Mouse (Mus musculus): ENCODE measurements at regions not wholly inside any gene's neighbourhood (a gene's known extent, or its start where the extent isn't known, plus 50 kb on each side); places are given as distances from the start of the nearest gene placed in this dataset.

DNA sequence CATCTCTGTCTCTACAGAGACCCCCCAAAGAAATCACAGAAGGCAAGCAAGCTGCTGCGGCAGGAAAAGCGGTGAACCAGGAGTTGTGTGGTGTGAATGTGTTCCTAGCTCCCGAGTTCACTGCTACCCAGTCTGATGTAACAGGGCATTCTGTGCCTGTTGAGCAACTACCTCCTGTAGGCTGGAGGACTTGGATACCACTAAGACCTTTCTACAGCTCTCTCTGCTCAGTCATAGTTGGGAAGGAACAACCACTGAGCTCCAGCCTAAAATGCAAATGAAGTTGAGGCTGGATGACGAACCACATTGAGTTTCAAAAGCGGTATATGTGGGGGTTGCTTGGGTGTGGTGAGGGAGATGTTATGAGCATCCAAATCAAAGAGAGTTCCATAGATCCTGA is 315.1 kb downstream of the Rnd3 start:
- DNase-seq (ENCODE audit: low spot score), result no peak

DNA sequence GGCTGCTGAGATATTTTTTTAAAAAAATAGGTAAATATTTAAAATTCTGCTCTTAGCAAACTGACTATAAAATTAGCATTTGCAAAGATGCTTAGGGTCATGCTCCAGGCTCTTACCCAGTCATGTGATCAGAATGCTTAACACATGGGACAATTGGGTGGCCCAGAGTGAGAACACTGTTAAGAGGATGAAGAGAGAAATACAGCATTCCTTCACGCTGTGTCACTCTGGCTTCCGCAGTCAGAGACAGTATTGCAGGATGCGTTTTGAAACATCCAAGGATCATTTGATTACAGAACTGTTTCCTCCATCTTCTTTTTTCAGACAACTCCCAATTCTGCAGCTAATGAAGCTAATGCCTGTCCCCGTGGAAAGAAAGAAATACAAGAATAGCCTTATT is 316.4 kb downstream of the Rnd3 start:
- no peak for DNase-seq (ENCODE audit: low spot score)

DNA sequence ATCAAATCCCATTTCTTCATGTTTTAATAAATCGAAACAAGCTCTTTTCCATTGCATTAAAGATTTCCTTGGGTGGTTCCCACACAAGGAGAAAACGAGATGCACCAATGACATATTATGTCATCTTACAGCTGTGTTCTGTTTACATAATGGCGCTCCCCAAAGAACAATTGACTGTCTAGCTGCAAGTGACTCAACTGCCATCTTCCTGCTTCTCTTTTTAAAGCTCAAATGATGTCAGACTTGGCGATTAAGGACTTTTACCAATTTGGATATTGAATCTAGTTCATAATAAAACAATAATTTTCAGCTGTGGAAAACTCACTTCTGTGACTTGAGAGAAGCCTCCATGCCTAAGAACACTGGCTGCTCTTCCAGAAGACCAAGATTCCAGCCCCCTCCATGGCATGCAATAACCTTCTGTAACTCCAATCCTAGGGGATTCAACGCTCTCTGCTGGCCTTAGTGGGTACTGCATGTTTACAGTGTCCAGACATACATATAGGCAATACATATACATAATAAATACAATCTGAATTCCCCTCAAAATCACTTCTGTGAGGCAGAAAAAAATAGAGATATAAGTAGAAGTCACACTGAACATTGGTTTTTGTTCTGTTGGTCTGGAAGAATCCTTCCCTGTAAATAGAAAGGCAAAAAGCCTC is 318.7 kb downstream of the Rnd3 start:
- no peak for DNase-seq (ENCODE audit: low spot score)

DNA sequence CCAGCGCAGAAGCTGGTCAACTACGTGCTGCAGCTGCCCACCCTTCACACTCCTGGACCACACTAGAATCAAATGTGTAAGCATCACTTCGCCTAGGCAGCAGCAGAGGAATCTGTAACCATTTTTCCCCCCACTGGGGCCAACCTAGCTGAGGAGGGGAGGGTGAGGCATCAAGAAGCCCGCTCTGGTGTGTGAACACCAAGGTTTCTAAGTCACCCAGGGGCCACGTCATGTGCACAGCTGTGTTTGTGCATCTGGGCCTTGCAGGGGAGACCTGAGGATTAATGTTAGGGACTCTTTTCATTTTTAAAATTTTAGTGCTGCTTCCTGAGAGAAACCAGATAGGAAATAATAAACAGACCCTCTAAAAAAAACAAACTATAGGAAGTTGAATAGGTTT is 321.8 kb downstream of the Rnd3 start:
- DNase-seq (ENCODE audit: low spot score), result no peak

DNA sequence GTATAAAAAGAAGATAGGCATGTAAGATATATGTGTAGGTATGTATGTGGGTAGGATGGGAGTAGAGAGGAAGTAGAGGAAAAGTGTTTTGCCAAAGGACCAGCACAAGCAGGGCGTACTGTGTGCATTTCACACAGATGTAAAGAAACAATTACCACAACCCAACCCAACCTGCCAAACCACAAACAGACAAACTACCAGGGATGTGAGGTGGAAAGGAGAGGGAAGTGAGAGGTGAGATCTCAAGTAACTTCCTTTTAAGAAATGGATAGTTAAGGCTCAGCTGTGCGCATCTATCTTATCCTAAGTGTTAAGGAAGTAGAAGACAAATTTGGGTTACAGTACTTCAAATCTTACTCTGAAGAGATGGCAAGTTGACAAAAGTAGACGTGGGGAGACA is 322.4 kb downstream of the Rnd3 start:
- no peak for DNase-seq (ENCODE audit: low spot score)

DNA sequence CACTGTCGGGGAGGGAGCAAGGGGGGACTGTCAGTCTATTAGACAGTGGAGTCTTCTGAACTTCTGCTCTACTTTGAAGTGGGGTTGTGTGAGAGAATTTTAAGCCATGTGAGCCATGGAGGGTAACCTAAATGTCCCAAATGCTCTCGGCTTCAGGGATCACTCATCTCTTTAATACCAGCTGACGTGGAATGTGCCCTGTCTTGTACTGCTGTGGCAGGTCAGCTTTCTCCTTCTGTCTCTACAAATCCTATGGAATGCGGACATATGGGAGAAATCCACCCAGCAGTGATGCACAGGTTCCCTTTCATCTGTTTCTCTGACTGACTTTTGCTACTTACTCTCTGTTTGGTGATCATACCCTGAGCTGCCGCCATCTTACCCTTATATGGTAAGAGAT is 323.3 kb downstream of the Rnd3 start:
- no peak for DNase-seq (ENCODE audit: low spot score)

DNA sequence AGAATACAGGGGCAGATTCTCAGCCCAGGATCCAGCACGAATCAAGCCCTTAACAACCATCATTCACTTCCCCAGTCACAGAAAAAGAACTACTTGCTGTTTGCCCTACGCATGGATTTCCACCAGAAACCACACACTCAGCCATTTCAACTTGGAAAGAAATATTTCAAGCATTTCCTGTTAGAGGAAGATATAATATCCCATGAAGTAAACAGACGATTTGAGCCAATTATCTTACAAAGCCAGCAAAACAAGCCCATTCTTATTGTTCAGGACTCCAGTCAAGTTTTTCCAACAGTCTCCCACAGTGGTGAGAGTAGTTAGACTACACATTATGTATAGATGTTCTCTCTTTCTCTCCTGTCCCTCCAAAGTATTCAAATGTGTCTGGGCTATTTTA is 324.1 kb downstream of the Rnd3 start:
- no peak for DNase-seq (ENCODE audit: low spot score)

DNA sequence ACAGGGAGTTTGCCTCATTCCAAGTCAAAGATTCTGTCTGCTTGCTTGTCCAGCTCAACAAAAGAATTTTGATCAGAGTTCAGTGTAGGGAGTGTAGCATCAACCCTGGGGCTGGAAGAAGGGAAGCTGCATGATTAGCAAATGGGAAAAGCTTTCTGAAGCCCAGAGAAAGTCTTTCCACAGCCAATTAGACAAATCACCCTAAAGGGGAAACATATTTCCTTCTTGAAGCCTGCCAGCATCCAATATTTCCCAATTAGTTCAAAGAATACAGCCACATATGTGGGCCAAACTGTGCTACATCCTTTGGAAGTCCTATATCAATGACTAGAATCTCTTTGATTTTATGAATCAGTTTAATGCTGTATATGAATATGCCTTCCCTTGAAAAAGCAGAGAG is 326.2 kb downstream of the Rnd3 start:
- DNase-seq (ENCODE audit: low spot score), result no peak

DNA sequence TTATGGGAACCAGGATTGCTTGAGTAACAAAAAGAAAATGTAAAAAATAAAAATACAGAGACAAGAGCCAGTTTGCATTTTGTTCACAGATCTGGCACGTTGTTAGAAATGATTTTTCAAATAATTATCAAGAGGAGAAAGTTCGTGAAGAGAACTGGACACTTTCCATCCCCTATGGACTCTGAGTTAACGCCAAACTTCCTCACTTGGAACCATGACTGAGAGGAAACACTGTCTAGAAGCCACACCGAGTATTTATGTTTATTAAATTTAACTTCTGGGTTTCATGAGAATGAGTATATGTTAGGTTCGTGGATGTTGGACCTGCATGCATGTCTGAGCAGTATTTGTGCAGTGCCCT is 329.6 kb downstream of the Rnd3 start:
- DNase-seq (ENCODE audit: low spot score), result no peak

DNA sequence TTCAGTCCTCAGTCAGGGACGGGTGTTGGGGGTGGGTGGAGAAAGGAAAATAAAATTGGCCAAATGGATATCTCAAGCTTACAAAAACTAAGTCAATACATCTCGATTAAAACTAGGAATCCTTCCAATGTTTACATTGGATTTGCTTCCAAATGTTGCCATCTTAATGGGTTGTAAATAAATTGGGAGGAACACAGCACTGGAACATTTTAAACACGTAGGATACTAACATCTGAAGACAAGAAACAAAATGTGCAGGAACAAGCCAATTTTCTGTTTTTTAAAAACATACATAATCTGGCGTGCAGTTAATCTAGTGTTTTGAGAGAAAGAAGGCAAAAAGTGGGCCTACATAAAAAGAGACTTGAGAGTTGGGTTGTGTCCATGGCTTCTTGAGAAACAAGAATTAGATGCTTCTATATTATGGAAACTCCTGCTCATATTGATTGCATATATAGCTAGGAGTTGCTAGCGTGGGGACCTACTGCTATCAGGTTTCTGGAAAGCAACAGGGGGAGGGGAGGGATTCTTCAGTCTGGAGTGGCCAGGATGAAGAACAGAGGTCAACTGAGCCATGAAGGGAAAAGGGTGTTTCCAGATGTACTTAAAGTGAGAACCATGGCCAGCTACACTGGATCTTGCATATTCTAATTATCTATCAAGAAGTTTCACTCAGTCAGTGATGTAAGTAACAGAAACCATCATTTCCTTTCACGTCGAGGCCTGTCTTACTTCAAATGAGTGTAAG is 330.2 kb downstream of the Rnd3 start:
- DNase-seq (ENCODE audit: low spot score), result no peak

DNA sequence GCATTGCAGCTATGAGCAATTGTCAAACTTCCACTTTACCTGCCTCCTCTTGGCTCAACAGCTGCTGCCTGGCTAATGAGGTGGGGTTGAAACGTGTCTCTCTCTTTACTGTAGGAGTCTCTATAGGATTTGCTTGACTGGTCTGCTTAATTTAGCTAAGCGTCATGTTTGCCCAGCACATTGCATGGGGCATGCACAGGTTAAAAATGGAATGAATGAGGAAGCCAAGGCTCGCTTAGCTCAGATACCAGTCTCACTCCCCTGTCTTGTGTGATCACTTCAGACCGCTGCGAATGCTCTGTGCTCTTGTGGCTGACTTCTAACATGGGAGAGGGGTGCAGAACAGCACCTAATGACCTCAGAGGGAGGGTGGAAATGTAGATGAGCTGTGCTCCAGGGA is 332.5 kb downstream of the Rnd3 start:
- no peak for DNase-seq (ENCODE audit: low spot score)

DNA sequence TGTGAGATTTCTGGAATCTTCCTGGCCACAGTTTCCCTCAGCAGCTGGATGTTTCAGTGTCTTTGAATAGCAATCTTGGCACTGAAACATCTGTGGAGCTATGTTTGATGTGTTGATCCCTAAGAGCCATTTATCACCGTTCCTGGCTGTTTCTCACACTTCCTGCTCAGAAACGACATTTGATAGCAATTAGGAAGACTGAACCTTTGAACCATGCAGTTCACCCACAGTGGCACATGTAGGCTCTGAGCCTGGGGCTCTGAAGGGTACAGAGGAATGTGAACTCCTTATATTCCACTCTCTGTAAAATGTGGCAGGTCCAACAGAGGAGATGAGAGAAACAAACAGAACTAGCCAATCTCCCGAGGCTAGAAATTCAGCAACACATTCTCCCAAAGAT is 333.4 kb downstream of the Rnd3 start:
- no peak for DNase-seq (ENCODE audit: low spot score)

DNA sequence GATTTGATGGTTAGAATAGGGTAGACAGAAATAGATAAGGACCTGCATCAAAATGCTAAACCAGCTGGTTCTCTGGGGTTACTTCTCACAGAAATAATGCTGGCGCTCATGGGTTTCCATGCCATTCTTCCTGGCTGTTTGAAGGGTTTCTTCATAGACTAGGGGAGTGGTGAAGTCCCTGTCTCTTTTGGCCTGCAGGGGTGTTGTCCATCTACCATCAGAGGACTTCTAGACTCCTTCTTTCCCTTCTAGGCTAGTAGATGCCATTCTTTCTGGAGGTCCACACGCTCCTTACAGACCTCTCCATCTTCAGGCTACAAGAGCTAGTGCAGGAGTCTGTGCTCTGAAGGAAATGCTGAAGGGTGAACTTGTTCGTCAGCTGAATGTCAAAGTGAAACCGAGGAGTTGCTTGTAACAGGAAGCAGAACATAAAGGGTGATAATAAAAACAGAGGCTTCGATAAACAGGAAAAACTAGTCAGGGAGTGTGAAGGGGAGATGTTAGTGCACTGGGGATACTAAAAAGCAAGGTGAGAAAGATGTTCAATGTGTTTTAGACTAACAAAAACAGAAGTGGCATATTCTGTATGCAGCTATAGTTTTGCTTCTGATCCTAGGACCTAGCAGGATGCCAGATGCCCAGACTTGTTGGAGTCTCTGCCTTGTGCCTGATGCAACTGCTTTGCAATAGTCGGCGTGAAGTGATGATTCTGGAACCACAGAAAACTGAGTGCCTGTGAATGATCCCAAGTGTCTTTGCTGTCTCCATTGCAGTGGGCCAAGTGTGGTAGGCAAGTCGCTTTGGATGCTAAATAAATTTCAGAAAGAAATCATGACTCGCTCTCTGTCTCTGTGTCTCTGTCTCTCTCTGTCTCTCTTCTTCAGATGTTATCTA is 335.1 kb downstream of the Rnd3 start:
- no peak for DNase-seq (ENCODE audit: low spot score)

DNA sequence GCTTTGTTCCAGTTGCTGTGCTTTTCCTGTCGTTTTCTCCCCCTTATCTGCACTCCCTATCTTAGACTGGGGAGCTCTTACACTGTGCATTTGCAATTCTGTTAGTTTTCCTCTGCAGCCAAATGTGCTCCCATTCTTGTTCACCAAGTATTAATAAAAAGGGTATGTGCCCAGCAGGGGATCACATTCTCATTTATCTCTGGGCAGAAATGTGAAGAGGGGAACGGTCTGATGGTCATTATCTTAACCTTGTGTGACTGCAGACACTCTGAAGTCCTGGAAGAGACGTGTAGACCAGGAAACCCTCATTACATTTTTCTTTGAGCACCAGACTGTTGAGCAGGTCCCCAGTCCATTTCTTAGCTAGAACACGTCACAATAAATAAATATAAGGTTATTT is 336.6 kb downstream of the Rnd3 start:
- DNase-seq (ENCODE audit: low spot score), result no peak

DNA sequence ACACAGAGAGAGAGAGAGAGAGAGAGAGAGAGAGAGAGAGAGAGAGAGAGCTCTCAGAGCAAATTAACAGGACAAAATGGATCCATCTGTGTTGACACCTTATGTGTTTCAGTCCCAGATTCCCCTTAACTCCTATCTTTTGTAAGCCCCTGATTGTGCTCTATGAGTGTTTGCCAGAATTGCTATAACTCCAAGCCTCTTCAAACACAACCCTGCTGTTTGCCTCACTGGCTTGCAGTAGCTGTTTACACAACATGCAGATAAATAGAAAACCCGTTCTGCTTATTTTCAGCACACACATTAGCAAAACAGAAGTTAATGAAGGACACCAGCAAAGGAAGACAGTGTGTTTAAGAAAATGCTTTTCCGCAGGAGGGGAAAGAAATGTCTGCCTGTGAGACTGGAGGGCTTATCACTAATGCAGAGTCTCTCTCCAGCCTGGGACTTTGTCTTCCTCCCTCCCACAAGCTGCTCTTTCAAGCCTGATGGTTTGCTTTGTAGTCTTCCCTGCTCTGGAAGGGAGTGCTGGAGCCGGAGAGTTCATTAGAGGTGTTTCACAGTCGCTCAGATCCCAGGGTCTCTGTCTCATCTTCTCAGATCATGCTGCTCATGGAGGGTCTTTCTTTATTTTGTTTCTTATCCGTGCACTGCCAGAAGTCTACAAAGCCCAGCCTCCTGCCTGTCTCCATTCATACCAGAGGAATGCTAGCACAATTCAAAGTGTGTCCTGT is 338.4 kb downstream of the Rnd3 start:
- no peak for DNase-seq (ENCODE audit: low spot score)

DNA sequence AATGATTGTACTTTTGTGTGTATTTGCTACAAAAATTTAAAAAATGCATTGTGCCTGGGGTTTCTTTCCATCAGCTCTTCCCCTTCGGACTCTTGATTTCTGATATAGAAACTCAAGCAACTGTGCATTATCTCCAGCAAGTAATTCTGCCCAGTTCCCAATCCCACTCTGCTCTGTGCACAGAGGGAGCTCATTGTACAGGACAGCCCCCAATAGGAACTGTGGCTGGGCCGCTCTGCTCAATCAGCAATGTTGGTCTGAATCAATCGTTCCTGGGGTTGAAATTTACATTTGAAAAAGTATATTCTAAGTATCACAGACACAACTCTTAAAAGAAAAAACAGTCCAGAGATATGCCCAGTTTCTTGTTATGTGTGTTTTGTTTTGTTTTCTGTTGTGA is 339.1 kb downstream of the Rnd3 start:
- no peak for DNase-seq (ENCODE audit: low spot score)

DNA sequence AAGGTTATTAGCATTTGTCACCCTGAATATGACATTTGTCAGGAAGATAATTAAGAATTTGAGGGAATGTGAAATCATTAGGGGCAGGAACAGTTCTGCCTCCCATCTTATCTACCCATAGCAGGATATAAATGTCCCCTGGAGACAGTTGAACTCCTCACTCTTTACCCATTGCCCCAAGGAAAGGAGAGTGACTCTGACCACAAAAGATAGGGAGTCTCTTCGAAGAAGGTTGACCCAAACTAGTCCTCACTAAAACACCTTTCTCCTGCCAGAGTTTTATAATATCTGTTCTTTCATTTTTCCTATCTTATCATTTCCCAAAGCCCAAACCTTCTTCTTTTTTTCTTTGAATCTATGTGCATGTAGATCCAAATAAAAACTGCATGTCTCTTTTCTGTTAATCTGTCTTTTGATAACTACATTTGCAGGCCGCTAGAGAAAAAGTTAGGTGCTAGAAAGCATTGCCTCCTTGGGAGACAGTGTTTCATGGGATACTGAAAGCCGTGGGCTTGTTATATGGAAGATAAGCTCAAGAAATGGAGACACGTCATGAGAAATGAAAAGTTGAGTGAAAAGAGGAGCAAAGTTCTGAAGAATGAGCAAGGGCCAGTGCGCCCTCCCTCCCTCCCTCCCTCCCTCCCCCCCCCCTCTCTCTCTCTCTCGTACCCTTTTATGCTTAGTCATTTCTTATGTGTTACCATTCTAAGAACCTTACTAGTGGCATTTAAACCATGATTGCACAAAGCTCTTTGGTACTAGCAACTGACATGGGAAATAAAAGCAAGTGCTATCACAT is 341.6 kb downstream of the Rnd3 start:
- DNase-seq (ENCODE audit: low spot score), result no peak

DNA sequence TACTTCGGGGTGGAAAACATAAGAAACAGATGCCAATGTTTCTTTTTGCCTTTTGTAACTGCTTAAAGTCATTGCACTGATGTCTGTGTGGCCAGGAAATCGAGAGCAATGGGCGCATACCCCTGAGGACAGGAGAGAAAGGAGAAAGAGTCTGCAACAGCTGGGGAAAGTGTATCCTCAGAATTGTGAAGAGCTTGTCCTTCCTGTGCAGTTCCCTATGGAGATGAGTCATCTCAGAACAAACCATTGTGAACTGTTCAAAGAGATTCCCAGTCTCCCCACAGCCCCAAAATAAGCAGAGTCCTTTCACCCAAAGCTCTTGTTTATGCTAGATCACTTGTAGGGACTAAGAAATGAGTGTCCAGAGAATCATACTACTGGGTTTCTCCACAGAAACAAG is 343.3 kb downstream of the Rnd3 start:
- DNase-seq (ENCODE audit: low spot score), result no peak

DNA sequence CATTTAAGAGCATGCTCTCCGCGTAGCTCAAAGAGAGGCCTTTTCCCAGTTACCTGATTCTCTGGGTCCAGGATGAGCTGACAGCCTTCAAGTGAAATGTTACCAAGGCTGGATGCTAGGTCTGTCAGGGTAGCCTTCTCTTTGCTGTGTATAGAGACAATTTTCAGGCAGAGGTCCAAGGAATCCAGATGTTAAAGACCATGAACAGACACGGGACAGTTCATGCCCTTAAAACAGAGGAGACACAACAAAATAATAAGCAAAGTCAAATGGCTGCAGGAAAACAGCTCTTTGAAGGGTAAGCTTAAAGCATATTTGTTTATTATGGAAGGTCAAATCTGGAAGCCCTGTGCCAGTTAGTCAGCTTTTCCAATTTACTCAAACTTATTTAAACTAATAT is 352.8 kb downstream of the Rnd3 start:
- DNase-seq (ENCODE audit: low spot score), result no peak

DNA sequence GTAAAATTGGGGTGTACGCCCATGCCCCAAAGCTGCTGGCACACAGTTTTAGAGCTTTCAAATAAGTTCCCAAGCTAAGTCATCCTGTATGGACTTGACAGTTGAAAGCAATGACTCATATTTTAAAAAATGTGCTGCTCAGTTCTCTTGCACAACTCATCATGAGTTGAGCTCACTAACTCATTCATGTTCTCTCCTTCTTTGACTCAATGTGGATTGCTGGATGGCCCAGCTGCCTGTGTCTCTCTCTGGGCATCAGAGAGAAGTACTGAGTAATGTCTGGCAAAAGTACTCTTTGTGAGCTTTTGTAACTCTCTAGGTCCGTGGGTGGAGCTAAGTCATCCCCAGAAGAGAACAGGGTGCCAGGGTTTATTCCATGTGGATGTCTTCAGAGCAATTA is 355.3 kb downstream of the Rnd3 start:
- no peak for DNase-seq (ENCODE audit: low spot score)

DNA sequence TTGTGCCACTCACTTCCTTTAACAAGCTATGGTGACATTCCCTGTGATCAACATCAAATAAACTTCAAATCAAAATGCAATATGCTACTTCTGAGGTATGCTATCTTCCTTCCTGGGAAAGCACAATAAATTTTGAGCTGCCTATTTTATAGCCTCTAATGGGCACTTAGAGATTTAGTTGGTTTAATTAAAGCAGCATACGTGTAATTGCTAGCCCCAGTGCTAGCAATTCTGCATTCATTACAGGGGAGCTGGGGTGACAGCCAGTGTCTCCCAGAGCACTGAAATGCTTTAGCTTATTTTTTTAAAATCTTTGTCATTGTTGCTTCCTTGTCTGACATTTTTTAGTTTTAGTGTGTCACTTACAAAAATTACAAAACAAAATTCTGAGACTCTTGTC is 355.8 kb downstream of the Rnd3 start:
- no peak for DNase-seq (ENCODE audit: low spot score)
